Mouse (Mus musculus) small intestine, adult 2 months (tissue): ENCODE results near the gene Gm49403.

Experiments used
- CTCF ChIP-seq: fragments of 200-500 bp; IDR thresholded peaks from 2 replicates; pipeline ENCODE4 v1.5.1; 2012; ENCODE audit warnings: low read depth, mild to moderate bottlenecking, control low read depth, inconsistent platforms, low read length, moderate library complexity, mixed read lengths; ENCODE audit not compliant: insufficient replicate concordance, insufficient read length; ENCODE audit errors: extremely low read depth
- POLR2A ChIP-seq: fragments of 200-500 bp; IDR thresholded peaks from 2 replicates; pipeline ENCODE4 v1.6.1; 2012; ENCODE audit warnings: low read depth, mild to moderate bottlenecking, control low read depth, inconsistent platforms, low read length, moderate library complexity

- TF ChIP-seq CTCF, result no peak
- no peak for TF ChIP-seq POLR2A
Measured at GRCm38 (mm10) chr19:8895397-8895960, 11.7 kb downstream of the Gm49403 start.
